ENCODE assay signal across 26 mouse cellular contexts in the genomic region with DNA sequence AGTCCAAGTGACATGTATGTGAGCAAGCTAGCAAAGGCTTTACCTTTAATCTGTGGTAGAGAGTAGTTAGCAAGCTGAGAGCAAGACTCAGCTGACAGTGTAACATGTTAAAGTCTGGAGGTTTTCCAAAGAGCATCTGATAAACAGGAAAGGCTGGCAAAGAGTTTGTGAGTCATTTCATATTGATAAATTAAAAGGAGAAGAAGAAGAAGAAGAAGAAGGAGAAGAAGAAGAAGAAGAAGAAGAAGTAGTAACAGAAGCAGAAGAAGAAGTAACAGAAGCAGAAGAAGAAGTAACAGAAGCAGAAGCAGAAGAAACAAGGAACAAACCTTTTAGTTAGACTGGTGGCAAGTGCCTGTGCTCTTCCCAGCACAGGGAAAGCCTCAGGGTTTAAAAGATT. TPM values are rescaled to one million over a fixed set of nuclear protein-coding genes. Genes with fewer than 3 reads are reported as not detected.
"Had no signal": no experiment of that assay in that cellular context is flagged by ENCODE, and none has a peak within 500 bp of the region (broad histone marks: within the 10 kb centered on the region; RNA-seq: fewer than 3 reads in every experiment).

No protein-coding gene starts in this region.

- H3K9me3 ChIP-seq: heart, embryonic 10.5 days; heart, embryonic 12.5 days; hindbrain, embryonic 10.5 days; hindbrain, embryonic 12.5 days; intestine, embryonic 15.5 days; limb, embryonic 13.5 days; limb, embryonic 15.5 days had no signal

- ATAC-seq: hindbrain, embryonic 16.5 days; inflammation-experienced regulatory T-cells, adult 6 months; intestine, embryonic 15.5 days; intestine, postnatal 0 days had no signal

- H3K27ac ChIP-seq: gastrocnemius, adult 2 months; heart, embryonic 10.5 days; hindbrain, embryonic 10.5 days; hindbrain, embryonic 12.5 days; hindbrain, embryonic 14.5 days; intestine, embryonic 15.5 days; limb, embryonic 13.5 days; limb, embryonic 15.5 days had no signal

- H3K4me3 ChIP-seq: gastrocnemius, adult 2 months; heart, embryonic 10.5 days; heart, embryonic 12.5 days; hindbrain, embryonic 10.5 days; hindbrain, embryonic 12.5 days; intestine, embryonic 15.5 days; limb, embryonic 13.5 days; limb, embryonic 15.5 days had no signal

- H3K4me2 ChIP-seq: heart, embryonic 12.5 days; hindbrain, embryonic 12.5 days; hindbrain, embryonic 14.5 days; intestine, embryonic 15.5 days; limb, embryonic 13.5 days; limb, embryonic 15.5 days; liver, embryonic 11.5 days had no signal

- H3K27me3 ChIP-seq: heart, embryonic 12.5 days; hindbrain, embryonic 12.5 days; intestine, embryonic 15.5 days; limb, embryonic 13.5 days; limb, embryonic 15.5 days had no signal

- H3K9ac ChIP-seq: heart, embryonic 12.5 days; hindbrain, embryonic 12.5 days; hindbrain, embryonic 14.5 days; intestine, embryonic 15.5 days; limb, embryonic 13.5 days; limb, embryonic 15.5 days had no signal

- H3K36me3 ChIP-seq: heart, embryonic 10.5 days; heart, embryonic 12.5 days; hindbrain, embryonic 12.5 days; intestine, embryonic 15.5 days; limb, embryonic 13.5 days; limb, embryonic 15.5 days had no signal

- DNase-seq: gastrocnemius, adult 2 months; gastrocnemius, postnatal 10 days; gastrocnemius, postnatal 25 days; heart, adult 18-20 months; heart, postnatal 10 days; heart, postnatal 4 days; kidney, adult 18-20 months; kidney, adult 8-10 months; kidney, postnatal 10 days; kidney, postnatal 36 days; layer of hippocampus, adult 9-11 months; layer of hippocampus, postnatal 36 days; left cerebral cortex, postnatal 4 days had no signal

RNA-seq across cellular contexts. Expression of a gene that starts 48.4 kb away (rescaled TPM):
- total RNA-seq: gastrocnemius, adult 2 months had no signal

RNA-seq across cellular contexts. Expression of a gene that starts 59.1 kb away (rescaled TPM):
- total RNA-seq: gastrocnemius, adult 2 months; gastrocnemius, postnatal 25 days; heart, adult 18-20 months; layer of hippocampus, adult 18-20 months had no signal
